Mouse (Mus musculus) heart, postnatal 0 days (tissue): ENCODE measurements around the gene Myo9b. TPM values are rescaled to one million over a fixed set of nuclear protein-coding genes. Genes with fewer than 3 reads are reported as not detected.

Experiments
- ATAC-seq: fragments of 200-750 bp; cut with Nextera tagmentation; 2 replicates; pipeline ENCODE4 v1.8.0; 2017; ENCODE audit warnings: low read depth, moderate number of reproducible peaks, moderate library complexity; ENCODE audit not compliant: insufficient read depth
- DNase-seq: peaks from one replicate; pipeline ENCODE4 v3.0.0-alpha.2; 2016; ENCODE audit warnings: low spot score
- H3K27ac ChIP-seq: fragments of 300-500 bp; sonication (generic); 2 replicates; pipeline ENCODE4 v1.5.1; 2014; ENCODE audit warnings: low read depth, mild to moderate bottlenecking
- H3K27me3 ChIP-seq: fragments of 300-500 bp; sonication (generic); 2 replicates; pipeline ENCODE4 v1.6.1; 2014; ENCODE audit warnings: low read length, mixed read lengths; ENCODE audit not compliant: control insufficient read depth, insufficient read depth
- H3K36me3 ChIP-seq: fragments of 300-500 bp; sonication (generic); replicated peaks from 2 replicates; pipeline ENCODE4 v1.6.1; 2014; ENCODE audit warnings: low read length, mixed read lengths; ENCODE audit not compliant: control insufficient read depth, insufficient read depth
- H3K4me1 ChIP-seq: fragments of 300-500 bp; sonication (generic); 2 replicates; pipeline ENCODE4 v1.6.1; 2014; ENCODE audit warnings: antibody characterized with exemption; ENCODE audit not compliant: control insufficient read depth, insufficient read depth
- H3K4me2 ChIP-seq: fragments of 300-500 bp; sonication (generic); 2 replicates; pipeline ENCODE4 v1.6.1; 2014; ENCODE audit warnings: low read depth, mild to moderate bottlenecking, low read length, moderate library complexity
- H3K4me3 ChIP-seq: fragments of 300-500 bp; sonication (generic); 2 replicates; pipeline ENCODE4 v1.5.1; 2014; ENCODE audit warnings: low read depth, low read length
- H3K9ac ChIP-seq: fragments of 300-500 bp; sonication (generic); replicated peaks from 2 replicates; pipeline ENCODE4 v1.6.1; 2014; ENCODE audit warnings: low read depth, low read length, mixed read lengths
- H3K9me3 ChIP-seq: fragments of 300-500 bp; sonication (generic); replicated peaks from 2 replicates; pipeline ENCODE4 v1.6.1; 2016; ENCODE audit warnings: low read length; ENCODE audit not compliant: control insufficient read depth
- CTCF ChIP-seq: IDR thresholded peaks from 2 replicates; pipeline ENCODE4 v1.5.1; 2016; ENCODE audit warnings: antibody characterized with exemption, control low read depth, low read depth
- EP300 ChIP-seq: IDR thresholded peaks from 2 replicates; pipeline ENCODE4 v1.6.1; 2016; ENCODE audit warnings: antibody characterized with exemption, low read depth
- WGBS: fragments of 180-500 bp; shearing (Covaris S2); extraction: QIAGEN DNeasy Blood & Tissue Kit; methylation state at CpG from one replicate; pipeline ENCODE4 v1.1.7; 2014; 5-methylcytosine and 5-hydroxymethylcytosine counted together
- polyA plus RNA-seq: library from polyadenylated mRNA; unstranded; fragments of >200 nt; fragmentation: Nextera tagmentation; extraction: Ambion mirVana; gene quantifications from 2 replicates; pipeline ENCODE4 v1.2.1, GENCODE M21; 2015
- total RNA-seq: library from RNA; depleted of rRNA; stranded (reverse); fragments of >200 nt; gene quantifications from 2 replicates; pipeline ENCODE4 v1.2.3, GENCODE M21; 2014; ENCODE audit warnings: low replicate concordance

Myo9b gene
- total and polyA plus RNA-seq, 2 experiments from 2014 or later: 7.1 to 35.0 TPM

- Histone ChIP-seq H3K4me1 (peaks cover 21% of the 10 kb centered on the region), H3K27me3 (no peaks in the 10 kb centered on the region), H3K4me3 (peak overlapping the region; percentile 67), H3K4me2 (peak overlapping the region; percentile 80), H3K9ac (peak overlapping the region; percentile 59), H3K9me3 (no peaks in the 10 kb centered on the region), H3K27ac (peak overlapping the region; percentile 85), H3K36me3 (peaks cover 16% of the 10 kb centered on the region)
- TF ChIP-seq EP300 (no peak), CTCF (no peak)
- no peak for DNase-seq
- no peak for ATAC-seq
- WGBS: 35% methylated on average over 17 of the region's 17 CpGs
These were observed 95.1 kb downstream of the Myo9b start for GRCm38 (mm10) chr8:71367529-71368176.

- no peak overlapping the region for H3K4me3 ChIP-seq
- no peak overlapping the region for H3K9ac ChIP-seq
- ATAC-seq: no peak
- no peaks in the 10 kb centered on the region for H3K9me3 ChIP-seq
- H3K4me1 ChIP-seq: peaks cover 21% of the 10 kb centered on the region
- no peak for TF ChIP-seq CTCF
- no peak for TF ChIP-seq EP300
- H3K27me3 ChIP-seq: no peaks in the 10 kb centered on the region
- no peak for DNase-seq
- H3K36me3 ChIP-seq: peaks cover 20% of the 10 kb centered on the region
- H3K4me2 ChIP-seq: no peak overlapping the region
- H3K27ac ChIP-seq: peak overlapping the region; percentile 85; the same call in 1 of the 2 replicates
These were observed 95.9 kb downstream of the Myo9b start for GRCm38 (mm10) chr8:71368366-71368765.

GRCm38 (mm10) chr8:71369040-71369718 lies 96.7 kb downstream of the Myo9b start:
- Histone ChIP-seq H3K27ac (peak overlapping the region; percentile 50), H3K4me2 (no peak overlapping the region), H3K4me3 (no peak overlapping the region), H3K9me3 (no peaks in the 10 kb centered on the region), H3K36me3 (peaks cover 29% of the 10 kb centered on the region), H3K4me1 (peaks cover 21% of the 10 kb centered on the region), H3K9ac (no peak overlapping the region), H3K27me3 (no peaks in the 10 kb centered on the region)
- TF ChIP-seq CTCF (no peak), EP300 (no peak)
- 91% methylated on average over 10 of the region's 10 CpGs for WGBS
- DNase-seq: no peak
- ATAC-seq: no peak

GRCm38 (mm10) chr8:71370711-71371235 lies 98.3 kb downstream of the Myo9b start:
- Histone ChIP-seq H3K9ac (peak overlapping the region; percentile 61), H3K4me2 (peak overlapping the region; percentile 60), H3K27ac (peak overlapping the region; percentile 92), H3K4me3 (peak overlapping the region; percentile 88), H3K27me3 (no peaks in the 10 kb centered on the region), H3K9me3 (no peaks in the 10 kb centered on the region), H3K36me3 (peaks cover 45% of the 10 kb centered on the region), H3K4me1 (peaks cover 24% of the 10 kb centered on the region)
- ATAC-seq: no peak
- TF ChIP-seq EP300 (no peak), CTCF (no peak)
- WGBS: 18% methylated on average over 5 of the region's 5 CpGs
- DNase-seq: no peak

- H3K4me1 ChIP-seq: peaks cover 29% of the 10 kb centered on the region
- H3K27ac ChIP-seq: peak within 1 kb of the TSS; percentile 92
- H3K4me3 ChIP-seq: peak within 1 kb of the TSS; percentile 88
- TF ChIP-seq EP300: peak; percentile 83; the same call in 1 of the 2 replicates
- TF ChIP-seq CTCF: peak; percentile 82
- H3K27me3 ChIP-seq: no peaks in the 10 kb centered on the region
- H3K4me2 ChIP-seq: peak within 1 kb of the TSS; percentile 60
- H3K36me3 ChIP-seq: peaks cover 46% of the 10 kb centered on the region
- peak within 1 kb of the TSS; percentile 61 for H3K9ac ChIP-seq
- peak; percentile 86 for ATAC-seq
- H3K9me3 ChIP-seq: no peaks in the 10 kb centered on the region
- WGBS: 1% methylated on average over 60 of the region's 68 CpGs
- peak; percentile 97 for DNase-seq
These were observed 98.8 kb downstream of the Myo9b start, which contains the start of gene Ocel1 for GRCm38 (mm10) chr8:71371236-71371848. TSS of gene Ocel1 (plus strand) at chr8:71371298.
